Mouse (Mus musculus) right cerebral cortex, postnatal 25 days (tissue): ENCODE data around the gene Uroc1.

Source experiments
- DNase-seq: peaks from one replicate; pipeline ENCODE4 v3.0.0; 2022

Gene Uroc1

GRCm38 (mm10) chr6:90359445-90359844 is 26.4 kb downstream of the Uroc1 start:
- no peak for DNase-seq

GRCm38 (mm10) chr6:90360024-90360781 is 27.1 kb downstream of the Uroc1 start:
- no peak for DNase-seq

GRCm38 (mm10) chr6:90360922-90361614 is 28.0 kb downstream of the Uroc1 start:
- no peak for DNase-seq

- DNase-seq, result no peak
Measured at GRCm38 (mm10) chr6:90363301-90363700, 30.2 kb downstream of the Uroc1 start.

GRCm38 (mm10) chr6:90368976-90369724 is 36.1 kb downstream of the Uroc1 start, which contains the start of gene Zxdc:
Gene Zxdc, plus strand, starts transcription at chr6:90369492.
- DNase-seq, result peak; percentile 100

- DNase-seq, result peak; percentile 56
Measured at GRCm38 (mm10) chr6:90369725-90370553, 36.9 kb downstream of the Uroc1 start.

- DNase-seq, result no peak
Measured at GRCm38 (mm10) chr6:90374647-90375046, 41.6 kb downstream of the Uroc1 start.

- DNase-seq, result no peak
Measured at GRCm38 (mm10) chr6:90377708-90378107, 44.6 kb downstream of the Uroc1 start.

- no peak for DNase-seq
Measured at GRCm38 (mm10) chr6:90381465-90381864, 48.4 kb downstream of the Uroc1 start.

- DNase-seq, result no peak
Measured at GRCm38 (mm10) chr6:90390629-90391028, 57.5 kb downstream of the Uroc1 start.

GRCm38 (mm10) chr6:90393948-90394347 is 60.9 kb downstream of the Uroc1 start:
- DNase-seq, result no peak

- DNase-seq, result no peak
Measured at GRCm38 (mm10) chr6:90395751-90396150, 62.7 kb downstream of the Uroc1 start.

GRCm38 (mm10) chr6:90397291-90397690 is 64.2 kb downstream of the Uroc1 start:
- no peak for DNase-seq

- no peak for DNase-seq
Measured at GRCm38 (mm10) chr6:90408632-90409031, 75.5 kb downstream of the Uroc1 start.

GRCm38 (mm10) chr6:90410972-90411371 is 77.9 kb downstream of the Uroc1 start:
- DNase-seq, result no peak

- no peak for DNase-seq
Measured at GRCm38 (mm10) chr6:90411926-90412325, 78.8 kb downstream of the Uroc1 start.
